Mouse (Mus musculus) lung, embryonic 14.5 days (tissue): Measurements from ENCODE around the gene Hoxa9. TPM values are rescaled to one million over a fixed set of nuclear protein-coding genes. Genes with fewer than 3 reads are reported as not detected.

Experiments used
- ATAC-seq: fragments of 200-750 bp; cut with Nextera tagmentation; 2 replicates; pipeline ENCODE4 v1.8.0; 2017; ENCODE audit warnings: mild to moderate bottlenecking, moderate TSS enrichment, moderate library complexity; ENCODE audit not compliant: insufficient read depth
- DNase-seq: peaks from one replicate; pipeline ENCODE4 v3.0.0-alpha.2; 2015
- H3K27ac ChIP-seq: fragments of 300-500 bp; sonication (generic); 2 replicates; pipeline ENCODE4 v1.5.1; 2014; ENCODE audit warnings: low read depth, mild to moderate bottlenecking, moderate library complexity
- H3K27me3 ChIP-seq: fragments of 300-500 bp; sonication (generic); 2 replicates; pipeline ENCODE4 v1.6.1; 2014; ENCODE audit warnings: low read length, control low read depth; ENCODE audit not compliant: insufficient read depth
- H3K36me3 ChIP-seq: fragments of 300-500 bp; sonication (generic); 2 replicates; pipeline ENCODE4 v1.6.1; 2014; ENCODE audit warnings: control low read depth; ENCODE audit not compliant: insufficient read depth
- H3K4me1 ChIP-seq: fragments of 300-500 bp; sonication (generic); 2 replicates; pipeline ENCODE4 v1.6.1; 2014; ENCODE audit warnings: antibody characterized with exemption, control low read depth; ENCODE audit not compliant: insufficient read depth
- H3K4me2 ChIP-seq: fragments of 300-500 bp; sonication (generic); 2 replicates; pipeline ENCODE4 v1.6.1; 2014; ENCODE audit warnings: mild to moderate bottlenecking
- H3K4me3 ChIP-seq: fragments of 300-500 bp; sonication (generic); 2 replicates; pipeline ENCODE4 v1.5.1; 2014; ENCODE audit warnings: low read depth, low read length
- H3K9ac ChIP-seq: fragments of 300-500 bp; sonication (generic); 2 replicates; pipeline ENCODE4 v1.6.1; 2014
- H3K9me3 ChIP-seq: fragments of 300-500 bp; sonication (generic); 2 replicates; pipeline ENCODE4 v1.6.1; 2016; ENCODE audit warnings: low read depth, low read length, control low read depth
- CTCF ChIP-seq: IDR thresholded peaks from 2 replicates; pipeline ENCODE4 v1.5.1; 2016; ENCODE audit warnings: antibody characterized with exemption, low read depth
- WGBS: fragments of 180-500 bp; shearing (Covaris S2); extraction: QIAGEN DNeasy Blood & Tissue Kit; methylation state at CpG from one replicate; pipeline ENCODE4 v1.1.7; 2014; 5-methylcytosine and 5-hydroxymethylcytosine counted together
- polyA plus RNA-seq: library from polyadenylated mRNA; unstranded; fragments of >200 nt; fragmentation: Nextera tagmentation; extraction: Ambion mirVana; gene quantifications from 2 replicates; pipeline ENCODE4 v1.2.1, GENCODE M21; 2014

The Hoxa9 gene
- polyA plus RNA-seq, 1 experiment from 2014 or later, result not detected

- H3K9ac ChIP-seq, result no peak overlapping the region
- H3K36me3 ChIP-seq, result no peaks in the 10 kb centered on the region
- ATAC-seq (no peak), DNase-seq (no peak)
- no peak overlapping the region for H3K4me3 ChIP-seq
- no peak overlapping the region for H3K27ac ChIP-seq
- no peaks in the 10 kb centered on the region for H3K4me1 ChIP-seq
- no peak overlapping the region; the same call in 1 of the 2 replicates for H3K4me2 ChIP-seq
- peaks cover 99% of the 10 kb centered on the region for H3K27me3 ChIP-seq
- no peak for TF ChIP-seq CTCF
- no peaks in the 10 kb centered on the region for H3K9me3 ChIP-seq
- 6% methylated on average over 3 of the region's 3 CpGs for WGBS
Observed at GRCm38 (mm10) chr6:52246916-52247315, 16.0 kb upstream of the Hoxa9 start.

GRCm38 (mm10) chr6:52246403-52246803 is 15.5 kb upstream of the Hoxa9 start:
- Histone ChIP-seq H3K36me3 (no peaks in the 10 kb centered on the region), H3K27ac (no peak overlapping the region), H3K9me3 (no peaks in the 10 kb centered on the region), H3K9ac (no peak overlapping the region), H3K4me1 (no peaks in the 10 kb centered on the region), H3K4me3 (peak overlapping the region; percentile 17; the same call in 1 of the 2 replicates), H3K4me2 (no peak overlapping the region; the same call in 1 of the 2 replicates), H3K27me3 (peaks cover 99% of the 10 kb centered on the region)
- DNase-seq, result no peak
- no peak for ATAC-seq
- under 1% methylated on average over 26 of the region's 26 CpGs for WGBS
- TF ChIP-seq CTCF, result no peak

DNA sequence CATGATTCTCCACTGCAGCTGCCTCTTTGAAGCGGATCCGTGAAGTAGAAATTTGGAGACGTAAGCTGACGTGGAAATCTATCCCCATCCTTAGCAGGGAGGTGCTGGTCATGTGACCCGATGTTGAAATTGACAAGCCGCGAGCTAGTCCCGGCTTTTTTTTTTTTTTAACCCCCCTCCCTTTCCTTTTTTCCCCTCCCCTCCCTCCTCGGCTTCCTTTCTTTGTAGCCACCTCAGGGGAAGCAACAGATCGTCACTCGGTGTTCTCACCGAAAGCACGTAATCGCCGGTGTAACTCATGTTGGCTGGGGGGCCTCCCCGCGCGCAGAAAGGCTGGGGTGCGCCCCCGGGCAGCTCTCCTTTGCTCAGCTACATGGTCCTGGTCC is 14.9 kb upstream of the Hoxa9 start, which contains the start of gene Hoxa11:
TSS of gene Hoxa11 (minus strand) at position 54 of the 386 bp plus-strand sequence.
- Histone ChIP-seq H3K27me3 (peaks cover 99% of the 10 kb centered on the region), H3K36me3 (no peaks in the 10 kb centered on the region), H3K4me3 (peak within 1 kb of the TSS; percentile 17; the same call in 1 of the 2 replicates), H3K4me2 (peak within 1 kb of the TSS; percentile 20; the same call in 1 of the 2 replicates), H3K9me3 (no peaks in the 10 kb centered on the region), H3K9ac (no peak within 1 kb of the TSS), H3K4me1 (no peaks in the 10 kb centered on the region), H3K27ac (no peak within 1 kb of the TSS)
- no peak for TF ChIP-seq CTCF
- ATAC-seq (no peak), DNase-seq (no peak)
- WGBS, result under 1% methylated on average over 20 of the region's 20 CpGs

- Histone ChIP-seq H3K9ac (no peak overlapping the region), H3K9me3 (no peaks in the 10 kb centered on the region), H3K27me3 (peaks cover 100% of the 10 kb centered on the region), H3K4me1 (no peaks in the 10 kb centered on the region), H3K36me3 (no peaks in the 10 kb centered on the region), H3K27ac (no peak overlapping the region), H3K4me3 (peak overlapping the region; percentile 12; the same call in 1 of the 2 replicates), H3K4me2 (peak overlapping the region; percentile 20; the same call in 1 of the 2 replicates)
- DNase-seq (no peak), ATAC-seq (no peak)
- 1% methylated on average over 70 of the region's 71 CpGs for WGBS
- TF ChIP-seq CTCF, result no peak
Observed at GRCm38 (mm10) chr6:52245040-52245756, 14.3 kb upstream of the Hoxa9 start.

DNA sequence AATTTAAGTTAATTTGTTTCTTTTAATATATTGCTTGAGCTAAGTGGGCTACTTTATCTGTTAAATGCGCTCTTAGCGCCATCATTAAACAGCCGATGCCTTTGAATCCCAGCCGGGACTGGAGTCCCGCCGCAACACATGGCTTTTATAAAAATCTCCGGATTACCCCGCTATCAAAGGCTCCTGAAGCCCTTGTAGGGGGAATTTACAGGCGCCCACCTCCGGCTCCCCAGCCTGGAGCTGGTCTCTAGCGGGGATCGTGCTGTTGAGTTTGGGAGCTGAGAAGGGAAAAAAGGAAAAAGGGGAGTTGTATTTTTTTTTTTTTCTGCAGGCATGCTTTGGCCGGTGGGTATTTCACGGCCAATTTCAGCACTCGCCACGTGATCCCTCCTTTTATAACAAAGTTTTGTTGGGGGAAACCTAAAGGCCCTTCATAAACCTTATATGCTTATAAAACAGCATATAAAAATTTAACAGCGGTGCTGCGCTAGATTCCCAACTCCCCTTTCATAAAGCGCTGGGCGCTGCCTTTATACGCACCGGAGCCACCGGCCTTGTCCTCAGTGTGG is 13.7 kb upstream of the Hoxa9 start:
- Histone ChIP-seq H3K4me2 (peak overlapping the region; percentile 20; the same call in 1 of the 2 replicates), H3K27ac (no peak overlapping the region), H3K27me3 (peaks cover 100% of the 10 kb centered on the region), H3K4me3 (peak overlapping the region; percentile 12; the same call in 1 of the 2 replicates), H3K36me3 (no peaks in the 10 kb centered on the region), H3K4me1 (no peaks in the 10 kb centered on the region), H3K9ac (no peak overlapping the region), H3K9me3 (no peaks in the 10 kb centered on the region)
- ATAC-seq (no peak), DNase-seq (no peak)
- no peak for TF ChIP-seq CTCF
- WGBS, result 2% methylated on average over 23 of the region's 23 CpGs

- Histone ChIP-seq H3K4me3 (no peak overlapping the region), H3K9me3 (no peaks in the 10 kb centered on the region), H3K9ac (no peak overlapping the region), H3K27me3 (peaks cover 99% of the 10 kb centered on the region), H3K36me3 (no peaks in the 10 kb centered on the region), H3K27ac (no peak overlapping the region), H3K4me1 (no peaks in the 10 kb centered on the region), H3K4me2 (no peak overlapping the region)
- WGBS, result 4% methylated on average over 12 of the region's 12 CpGs
- ATAC-seq (no peak), DNase-seq (no peak)
- no peak for TF ChIP-seq CTCF
Observed at GRCm38 (mm10) chr6:52243681-52244121, 12.8 kb upstream of the Hoxa9 start.

GRCm38 (mm10) chr6:52242801-52243332 is 12.0 kb upstream of the Hoxa9 start:
- Histone ChIP-seq H3K9ac (no peak overlapping the region), H3K27ac (no peak overlapping the region), H3K9me3 (no peaks in the 10 kb centered on the region), H3K36me3 (no peaks in the 10 kb centered on the region), H3K4me3 (no peak overlapping the region), H3K27me3 (peaks cover 99% of the 10 kb centered on the region), H3K4me1 (no peaks in the 10 kb centered on the region), H3K4me2 (no peak overlapping the region)
- TF ChIP-seq CTCF, result no peak
- DNase-seq (no peak), ATAC-seq (no peak)
- 5% methylated on average over 4 of the region's 4 CpGs for WGBS
